Mouse (Mus musculus) left cerebral cortex, postnatal 14 days (tissue): ENCODE measurements at regions not wholly inside any gene's neighbourhood (a gene's known extent, or its start where the extent isn't known, plus 50 kb on each side); places are given as distances from the start of the nearest gene placed in this dataset.

Experiments used
- DNase-seq, 2 experiments: peaks; one replicate each; pipeline ENCODE4 v3.0.0; 2021 to 2022; ENCODE audit warnings: low spot score in 2 of 2, mixed read lengths in 1 of 2
- intact Hi-C: fragments of 180-260 bp; cut with DNase I; formaldehyde crosslinking; loops from one replicate; pipeline ENCODE4 v1.15.1; 2025

DNA sequence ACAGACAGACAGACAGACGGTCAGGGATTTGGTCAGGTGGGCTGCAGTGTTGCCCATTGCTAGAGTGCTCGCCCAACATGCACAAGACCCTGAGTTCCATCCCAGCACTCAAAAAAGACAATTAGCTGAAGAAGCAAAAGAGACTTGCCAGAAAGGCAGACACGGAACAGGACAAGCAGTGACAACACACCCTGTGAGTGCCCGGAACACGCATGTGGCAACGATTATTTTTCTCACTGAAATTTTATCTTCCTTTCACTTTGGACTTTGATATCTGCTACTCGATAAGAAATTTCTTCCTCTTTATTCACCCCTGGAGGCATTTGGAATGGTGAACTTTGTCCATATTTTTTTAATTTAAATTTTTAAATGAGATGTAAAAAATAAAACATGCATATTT is 127.4 kb upstream of the 4930412O13Rik start:
- intact Hi-C loops, result no loop called here

GRCm38 (mm10) chr2:9754153-9754552 is 126.9 kb upstream of the 4930412O13Rik start:
- DNase-seq, result no peak
- intact Hi-C loops, result no loop called here

More for the DNA sequence above, 127.4 kb upstream of the 4930412O13Rik start:
- no peak for DNase-seq

DNA sequence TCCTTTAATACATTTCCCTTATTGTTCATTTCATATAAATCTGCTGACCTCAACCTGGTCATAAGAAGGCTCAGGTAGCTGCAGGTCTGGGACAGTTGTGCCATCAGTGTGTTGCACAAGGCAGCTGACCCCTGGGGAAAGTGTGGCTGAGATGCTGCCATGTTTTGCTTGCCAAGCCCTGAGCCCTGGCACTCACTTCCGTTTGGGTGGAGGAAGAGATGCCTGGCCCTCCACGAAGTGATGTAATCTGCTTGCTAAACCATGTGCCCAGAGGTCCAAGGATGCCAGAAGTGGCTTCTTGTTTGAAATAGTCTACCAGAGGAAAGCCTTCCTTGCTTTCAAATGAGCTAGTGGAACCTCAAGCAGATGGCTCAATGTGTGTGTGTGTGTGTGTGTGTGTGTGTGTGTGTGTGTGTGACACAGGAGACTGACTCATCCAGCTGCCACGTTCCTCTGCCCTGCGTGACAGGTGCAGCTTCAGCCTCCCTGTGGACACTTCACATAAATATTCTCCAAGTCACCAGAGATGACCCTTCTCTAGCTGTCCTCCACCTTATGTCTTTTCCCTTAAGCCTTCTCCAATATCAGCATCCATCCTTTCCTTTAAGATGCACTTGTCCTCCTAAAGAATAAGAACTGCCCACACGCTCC is 123.2 kb upstream of the 4930412O13Rik start:
- peak in 1 of 2 experiments; percentile 31 for DNase-seq
- intact Hi-C loops, result no loop called here

DNA sequence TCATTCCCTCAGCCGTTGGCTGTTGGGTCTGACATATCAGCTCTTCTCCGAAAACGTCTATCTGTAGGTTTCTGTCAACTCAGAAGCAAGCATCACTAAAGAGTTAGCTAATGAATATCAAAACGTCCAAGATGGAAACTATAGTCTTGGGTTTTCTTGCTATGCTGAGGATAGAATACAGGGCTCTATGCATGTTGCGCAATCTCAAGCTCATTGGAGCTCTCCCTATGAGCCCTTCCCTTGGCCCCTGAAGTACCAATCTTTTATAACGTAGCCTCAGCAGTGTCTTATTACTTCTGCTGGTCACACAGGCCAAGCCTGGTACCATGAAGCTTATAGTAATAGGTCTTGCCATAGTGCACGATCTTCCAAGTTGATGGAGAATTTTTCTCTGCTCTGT is 122.1 kb upstream of the 4930412O13Rik start:
- intact Hi-C loops, result no loop called here
- no peak for DNase-seq

DNA sequence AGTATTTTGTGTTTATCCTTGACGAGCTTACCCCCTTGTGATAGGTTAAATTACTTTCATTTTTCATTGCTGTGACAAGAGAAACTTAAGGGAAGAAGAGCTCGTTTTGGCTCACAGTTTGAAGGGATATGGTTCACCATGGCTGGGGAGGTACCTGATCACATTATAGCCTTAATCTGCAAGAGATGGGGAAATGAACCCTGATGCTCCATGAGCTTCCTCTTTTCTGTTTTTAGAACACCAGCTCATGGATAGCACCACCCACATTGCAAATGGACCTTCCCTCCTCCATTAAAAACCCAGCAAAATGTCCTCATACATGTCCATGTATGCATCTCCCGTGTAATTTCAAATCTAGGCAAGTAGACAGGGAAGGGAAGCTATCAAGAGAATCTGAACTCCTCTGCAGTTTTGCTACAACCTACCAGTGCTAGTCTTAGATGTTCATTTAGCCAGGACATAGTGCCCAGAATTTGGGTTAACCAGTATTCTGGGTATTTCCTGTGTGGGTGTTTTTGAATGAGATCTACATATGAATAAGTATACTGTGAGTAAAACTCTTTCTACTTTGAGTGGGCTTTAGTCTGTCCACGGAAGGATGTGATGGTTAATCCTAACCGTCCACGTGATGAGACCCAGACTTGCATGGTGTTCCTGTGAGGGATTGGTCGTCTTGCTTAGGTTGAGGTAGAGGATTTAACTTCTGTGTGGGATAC is 121.5 kb upstream of the 4930412O13Rik start:
- intact Hi-C loops, result no loop called here
- DNase-seq, result no peak

GRCm38 (mm10) chr2:9780159-9780558 is 100.9 kb upstream of the 4930412O13Rik start:
- intact Hi-C loops, result no loop called here
- no peak for DNase-seq

GRCm38 (mm10) chr2:9782698-9783097 is 98.4 kb upstream of the 4930412O13Rik start:
- no peak for DNase-seq
- intact Hi-C loops, result no loop called here

- no peak for DNase-seq
- intact Hi-C loops, result no loop called here
These were observed 89.1 kb upstream of the 4930412O13Rik start for GRCm38 (mm10) chr2:9791970-9792369.

GRCm38 (mm10) chr2:9792381-9792780 is 88.7 kb upstream of the 4930412O13Rik start:
- intact Hi-C loops, result no loop called here
- DNase-seq, result no peak

DNA sequence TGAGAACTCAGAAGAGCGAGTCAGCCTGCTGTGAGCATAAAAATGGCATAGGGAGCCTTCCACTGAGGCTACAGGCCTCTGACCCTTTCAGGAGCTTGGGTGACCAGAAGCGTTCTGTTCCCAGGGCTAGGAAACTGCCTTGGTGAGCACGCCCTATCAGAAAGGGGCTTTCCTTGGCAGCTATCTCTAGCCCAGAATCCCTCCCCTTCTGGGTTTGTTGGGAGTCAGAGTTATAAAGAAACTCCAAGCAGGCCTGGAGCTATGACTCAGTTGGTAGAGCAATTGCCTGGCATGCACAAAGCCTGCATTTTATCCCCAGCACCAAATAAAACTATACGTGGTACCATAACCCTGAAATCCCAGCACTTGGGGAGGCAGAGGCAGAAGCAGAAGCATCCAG is 85.7 kb upstream of the 4930412O13Rik start:
- intact Hi-C loops, result no loop called here
- no peak for DNase-seq

- no peak for DNase-seq
- intact Hi-C loops, result no loop called here
These were observed 79.6 kb upstream of the 4930412O13Rik start for GRCm38 (mm10) chr2:9801484-9801883.

- peak; percentile 15 to 20 for DNase-seq
- intact Hi-C loops, result no loop called here
These were observed 76.7 kb upstream of the 4930412O13Rik start for GRCm38 (mm10) chr2:9804306-9804705.

DNA sequence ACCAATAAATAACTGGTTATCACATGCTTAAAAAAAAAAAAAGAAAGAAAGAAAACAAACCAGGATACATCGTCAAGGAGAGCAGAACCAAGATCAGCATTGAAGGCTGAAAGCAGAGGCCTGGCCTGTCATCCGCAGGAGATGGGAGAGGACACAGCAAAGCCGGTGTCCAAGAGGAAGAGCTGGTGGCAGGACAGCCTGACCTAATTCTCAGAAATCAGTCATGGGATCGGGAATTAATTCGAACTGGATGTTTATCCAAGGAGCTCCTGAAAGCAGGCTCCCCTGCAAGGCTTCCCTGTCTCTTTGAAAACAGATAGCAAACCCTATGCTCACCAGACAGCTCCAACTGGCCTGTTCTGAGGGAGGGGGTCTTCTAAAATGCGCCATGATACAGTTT is 75.5 kb upstream of the 4930412O13Rik start:
- no peak for DNase-seq
- intact Hi-C loops, result no loop called here
